Mouse (Mus musculus) frontal cortex, adult 2 months (tissue): ENCODE data around the gene Lima1. TPM values are rescaled to one million over a fixed set of nuclear protein-coding genes. Genes with fewer than 3 reads are reported as not detected.
"Not testable (repeated sequence)": the region's sequence is repeated elsewhere in the genome, so short reads cannot be mapped to it uniquely, and the experiment has no call there.

ENCODE experiments used
- DNase-seq, 2 experiments: peaks; one replicate each; pipeline ENCODE4 v3.0.0; 2022; ENCODE audit warnings: low spot score in 1 of 2; ENCODE audit errors: extremely low spot score in 1 of 2
- polyA plus RNA-seq: library from polyadenylated mRNA; depleted of rRNA; stranded (reverse); fragments of >200 nt; gene quantifications from 2 replicates; pipeline ENCODE4 v1.2.3, GENCODE M21; 2012

The Lima1 gene
- polyA plus RNA-seq, 1 experiment, result 16.4 TPM

GRCm38 (mm10) chr15:99812097-99812496 lies 63.2 kb downstream of the Lima1 start:
- no peak for DNase-seq

GRCm38 (mm10) chr15:99807776-99808735 lies 67.2 kb downstream of the Lima1 start:
- DNase-seq, result peak in 1 of 2 experiments; percentile 34

GRCm38 (mm10) chr15:99806171-99806570 lies 69.1 kb downstream of the Lima1 start:
- DNase-seq, result no peak

GRCm38 (mm10) chr15:99805673-99806072 lies 69.6 kb downstream of the Lima1 start:
- no peak for DNase-seq

- no peak for DNase-seq
Measured at GRCm38 (mm10) chr15:99803186-99803644, 72.0 kb downstream of the Lima1 start.

GRCm38 (mm10) chr15:99801885-99802572 lies 73.2 kb downstream of the Lima1 start:
- DNase-seq, result no peak

- DNase-seq, result no peak
Measured at GRCm38 (mm10) chr15:99799706-99800105, 75.5 kb downstream of the Lima1 start.

GRCm38 (mm10) chr15:99797898-99798297 lies 77.4 kb downstream of the Lima1 start:
- DNase-seq, result no peak

- DNase-seq, result no peak
Measured at GRCm38 (mm10) chr15:99796735-99797134, 78.5 kb downstream of the Lima1 start.

GRCm38 (mm10) chr15:99796066-99796465 lies 79.2 kb downstream of the Lima1 start:
- peak in 1 of 2 experiments; percentile 37 for DNase-seq

GRCm38 (mm10) chr15:99792221-99792815 lies 82.9 kb downstream of the Lima1 start:
- no peak for DNase-seq

GRCm38 (mm10) chr15:99791003-99791402 lies 84.3 kb downstream of the Lima1 start:
- no peak for DNase-seq

- peak; percentile 58 to 69 for DNase-seq
Measured at GRCm38 (mm10) chr15:99790464-99790863, 84.8 kb downstream of the Lima1 start.

- peak in 1 of 2 experiments; percentile 34 for DNase-seq
Measured at GRCm38 (mm10) chr15:99787625-99788120, 87.6 kb downstream of the Lima1 start.

GRCm38 (mm10) chr15:99778677-99779335 lies 96.5 kb downstream of the Lima1 start:
- no peak for DNase-seq

GRCm38 (mm10) chr15:99778148-99778547 lies 97.1 kb downstream of the Lima1 start:
- peak in 1 of 2 experiments; percentile 62 for DNase-seq

- DNase-seq, result no peak
Measured at GRCm38 (mm10) chr15:99772925-99773324, 102.3 kb downstream of the Lima1 start.

GRCm38 (mm10) chr15:99772881-99772924 lies 102.6 kb downstream of the Lima1 start, which contains the start of gene Cers5:
Gene Cers5 (minus strand): TSS chr15:99772885.
- DNase-seq, result not testable (repeated sequence)

GRCm38 (mm10) chr15:99772277-99772880 lies 102.9 kb downstream of the Lima1 start:
- peak; percentile 50 to 79 for DNase-seq

- peak; percentile 5 to 56 for DNase-seq
Measured at GRCm38 (mm10) chr15:99771601-99772276, 103.5 kb downstream of the Lima1 start.
